ENCODE assay signal across 26 mouse cellular contexts in the genomic region with DNA sequence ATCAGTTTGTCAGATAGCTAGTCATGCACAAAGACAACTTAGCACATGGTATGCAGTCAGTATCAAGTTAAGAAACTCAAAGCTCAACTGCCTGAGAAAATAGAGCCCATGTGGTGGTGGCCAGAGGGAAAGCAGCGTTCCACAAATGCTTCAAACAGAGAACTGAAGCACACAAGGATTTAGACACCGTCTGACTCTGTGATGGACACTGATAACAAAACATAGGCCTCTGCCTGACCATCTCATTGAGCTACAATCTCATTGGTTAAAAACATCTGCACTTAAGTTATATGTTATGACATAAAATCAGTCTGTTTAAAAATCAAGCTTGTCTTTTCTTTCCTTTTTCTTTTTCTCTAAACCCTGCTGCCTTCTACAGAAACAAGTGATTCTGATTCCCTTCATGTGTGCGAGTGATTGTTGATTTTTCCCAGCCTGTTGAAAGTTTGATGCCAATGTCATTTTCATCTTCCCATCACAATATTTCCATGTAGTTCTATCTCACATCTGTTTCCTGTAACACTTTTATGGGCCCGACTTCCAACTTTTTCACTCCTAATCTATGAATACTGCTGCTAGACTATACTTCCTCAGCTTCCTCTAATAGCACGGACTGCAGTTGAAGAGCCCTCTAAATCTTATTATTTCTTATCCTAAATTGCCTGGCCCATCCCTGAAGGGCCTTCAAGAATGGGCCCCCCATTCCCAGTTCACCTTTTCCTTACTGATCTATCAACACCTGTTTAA.
"Had no signal": no experiment of that assay in that cellular context is flagged by ENCODE, and none has a peak within 500 bp of the region (broad histone marks: within the 10 kb centered on the region; RNA-seq: fewer than 3 reads in every experiment).

No protein-coding gene starts in this region.

- ATAC-seq: forebrain, embryonic 16.5 days; hindbrain, postnatal 0 days; intestine, embryonic 16.5 days had no signal

- H3K4me3 ChIP-seq: gastrocnemius, adult 2 months; heart, adult 2 months; heart, embryonic 13.5 days; heart, embryonic 15.5 days; hindbrain, embryonic 13.5 days; hindbrain, embryonic 15.5 days; kidney, embryonic 15.5 days; limb, embryonic 13.5 days had no signal

- DNase-seq: gastrocnemius, adult 2 months; gastrocnemius, postnatal 10 days; gastrocnemius, postnatal 25 days; heart, adult 11 months; heart, adult 2 months; heart, postnatal 14 days; heart, postnatal 36 days; kidney, adult 11 months; kidney, adult 2 months; kidney, adult 9 months; kidney, postnatal 14 days; kidney, postnatal 36 days; layer of hippocampus, adult 9-11 months; layer of hippocampus, postnatal 36 days; left cerebral cortex, postnatal 4 days had no signal

- H3K27me3 ChIP-seq: heart, embryonic 13.5 days; heart, embryonic 15.5 days; hindbrain, embryonic 13.5 days; hindbrain, embryonic 15.5 days; kidney, embryonic 15.5 days; limb, embryonic 13.5 days had no signal

- H3K4me2 ChIP-seq: heart, embryonic 11.5 days; heart, embryonic 13.5 days; heart, embryonic 15.5 days; hindbrain, embryonic 13.5 days; hindbrain, embryonic 15.5 days; kidney, embryonic 15.5 days; limb, embryonic 13.5 days had no signal

- H3K9ac ChIP-seq: heart, embryonic 13.5 days; heart, embryonic 15.5 days; hindbrain, embryonic 13.5 days; hindbrain, embryonic 15.5 days; kidney, embryonic 15.5 days; limb, embryonic 13.5 days had no signal

- H3K9me3 ChIP-seq: heart, embryonic 13.5 days; heart, embryonic 15.5 days; hindbrain, embryonic 13.5 days; hindbrain, embryonic 15.5 days; kidney, embryonic 15.5 days; limb, embryonic 13.5 days had no signal

- H3K36me3 ChIP-seq: heart, embryonic 15.5 days; hindbrain, embryonic 15.5 days; limb, embryonic 13.5 days had no signal

- H3K27ac ChIP-seq: gastrocnemius, adult 2 months; heart, adult 2 months; heart, embryonic 13.5 days; heart, embryonic 15.5 days; hindbrain, embryonic 13.5 days; hindbrain, embryonic 15.5 days; hindbrain, postnatal 0 days; kidney, embryonic 15.5 days; kidney, postnatal 0 days; limb, embryonic 13.5 days had no signal

- H3K4me1 ChIP-seq: heart, embryonic 13.5 days; heart, embryonic 15.5 days; hindbrain, embryonic 13.5 days; hindbrain, embryonic 15.5 days; kidney, embryonic 15.5 days; limb, embryonic 13.5 days had no signal
